Mouse (Mus musculus): ENCODE measurements around the gene 1700016H13Rik.

DNA sequence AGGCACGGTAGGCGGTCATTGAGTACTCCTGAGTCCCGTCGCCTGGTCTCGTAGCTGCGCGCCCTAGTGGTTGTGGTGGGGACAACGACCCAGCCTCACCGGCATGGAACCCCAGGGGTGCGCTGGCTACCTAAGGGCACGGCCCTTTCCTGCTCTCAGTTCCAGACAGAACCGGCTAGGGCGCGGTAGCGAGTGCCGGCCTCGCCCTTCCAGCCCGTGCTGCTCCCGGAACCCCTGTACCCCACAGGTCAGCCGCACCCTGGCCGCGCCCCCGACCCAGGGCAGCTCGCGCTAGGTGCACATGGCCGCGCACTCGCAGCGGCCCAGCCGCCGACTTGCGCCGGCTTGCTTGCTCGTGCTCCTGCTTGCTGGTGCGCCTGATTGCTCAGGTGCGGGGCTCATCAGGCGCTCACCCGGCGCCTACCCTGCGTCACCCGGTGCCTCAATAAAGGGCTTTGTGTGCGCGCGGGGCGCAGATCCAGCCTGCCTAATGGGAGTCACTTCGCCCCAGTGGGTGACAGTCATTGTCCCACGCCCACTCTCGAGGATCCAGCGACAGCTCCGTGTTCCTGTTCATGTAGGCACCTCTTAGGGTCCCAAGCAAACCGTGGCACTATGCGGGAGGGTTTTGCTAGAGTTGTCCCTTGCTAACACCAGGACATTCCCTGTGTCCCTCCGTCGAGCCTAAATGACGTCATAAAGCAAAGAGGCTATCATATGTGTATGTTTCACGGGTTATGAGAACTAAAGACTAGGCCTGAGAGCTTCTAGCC, at the start of gene 1700016H13Rik:
- no peak for TF ChIP-seq POLR2A (IDR thresholded peaks at IDR 0.05; ENCODE audit: borderline replicate concordance, insufficient read depth, low read length)
- peak; percentile 51; the same call in 1 of the 2 replicates for TF ChIP-seq CTCF (IDR thresholded peaks at IDR 0.05; ENCODE audit: borderline replicate concordance, insufficient read depth, low read depth, low read length)
